Mouse (Mus musculus) ovary, adult 18-20 months (tissue): ENCODE measurements around the gene Apold1.

Source experiments
- DNase-seq: peaks from one replicate; pipeline ENCODE4 v3.0.0; 2022; ENCODE audit warnings: low spot score, mixed read lengths

Apold1 gene

DNA sequence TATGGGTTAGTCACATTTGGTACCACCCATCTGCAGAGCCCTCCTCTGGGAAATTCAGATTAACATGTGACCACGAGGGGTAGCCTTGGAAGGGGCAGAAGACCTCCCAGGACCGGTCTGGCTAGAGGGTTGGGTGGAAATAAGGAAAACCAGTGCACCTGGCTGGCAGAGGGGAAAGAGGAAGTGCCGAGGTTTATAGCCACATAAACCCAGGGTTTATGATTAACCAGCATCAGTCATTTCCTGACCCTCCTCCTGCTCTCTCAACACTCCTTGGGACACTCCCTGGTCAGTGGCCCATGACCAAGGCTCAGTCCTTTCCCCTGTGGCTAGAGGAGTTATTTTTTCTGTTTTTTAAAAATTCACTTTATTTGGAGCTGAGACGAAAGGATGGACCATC lies 47.7 kb downstream of the Apold1 start:
- DNase-seq = no peak
